Mouse (Mus musculus): ENCODE results near the gene P2ry1.

The P2ry1 gene

GRCm38 (mm10) chr3:61002587-61003501 is at the start of gene P2ry1:
TSS of gene P2ry1 (plus strand) at chr3:61002795.
- peak; percentile 34 to 37 for DNase-seq

DNA sequence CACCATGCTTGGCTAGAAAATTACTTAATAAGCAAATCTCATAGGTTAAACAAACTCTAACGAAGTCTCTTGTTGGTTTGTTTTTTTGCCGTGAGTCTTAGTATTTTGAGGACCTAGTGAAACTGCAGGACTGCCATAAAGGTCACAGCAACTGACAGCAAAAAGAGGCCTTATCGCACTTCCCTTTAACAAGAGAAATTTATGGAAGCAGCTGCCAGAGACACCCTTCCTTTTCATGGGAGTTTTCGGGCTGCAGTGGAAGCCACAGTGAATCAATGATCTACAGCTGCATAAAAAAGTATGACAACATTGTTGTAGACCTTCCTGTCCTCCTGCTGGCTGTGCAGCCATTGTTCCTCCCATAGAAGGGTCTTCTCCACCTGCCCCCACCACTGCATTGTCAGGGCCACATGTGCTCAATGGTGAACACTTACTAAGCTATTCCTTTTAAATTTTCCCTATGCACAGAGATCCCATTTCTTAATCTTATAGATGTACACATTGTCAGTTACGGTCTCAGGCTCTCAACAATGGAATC is 49.3 kb upstream of the P2ry1 start:
- DNase-seq, result no peak

DNA sequence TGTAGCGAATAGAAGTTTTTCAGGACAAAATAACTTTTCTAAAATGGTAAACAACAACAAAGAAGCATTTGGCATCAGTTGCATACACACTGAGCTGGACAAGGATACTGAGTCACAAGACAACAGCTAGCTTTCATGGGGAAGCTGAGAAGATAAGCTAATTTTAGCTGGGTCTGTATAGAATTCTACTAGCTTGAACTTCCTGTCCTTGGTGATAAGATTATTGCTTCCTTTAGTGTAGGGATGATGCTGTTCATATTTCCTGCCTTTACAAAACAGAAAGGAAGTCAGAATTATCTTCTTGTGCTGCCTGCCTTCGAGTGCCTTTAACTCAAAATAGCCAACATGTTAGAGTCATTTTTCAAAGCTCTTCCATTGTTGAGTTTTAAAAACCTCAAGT is 48.5 kb upstream of the P2ry1 start:
- DNase-seq, result no peak

DNA sequence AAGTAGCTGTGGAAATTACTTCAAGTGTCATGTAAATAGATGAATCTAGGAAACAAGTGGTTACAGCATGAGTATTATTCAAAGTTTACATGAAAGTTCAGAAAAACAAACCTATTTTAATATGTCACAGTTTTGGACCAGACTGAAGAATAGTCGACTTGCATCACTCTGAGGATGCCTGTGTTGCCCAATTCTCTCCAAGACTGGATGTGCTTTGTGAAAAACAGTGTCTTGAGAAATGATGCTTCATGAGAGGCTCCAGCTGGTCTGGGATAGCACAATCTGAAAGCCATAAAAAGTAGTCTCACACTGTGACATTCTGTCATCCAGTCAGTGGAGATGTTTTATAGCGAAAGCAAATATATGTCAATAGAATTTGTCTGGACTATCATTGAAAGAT is 43.8 kb upstream of the P2ry1 start:
- DNase-seq, result no peak

GRCm38 (mm10) chr3:60965137-60965536 is 37.5 kb upstream of the P2ry1 start:
- no peak for DNase-seq

DNA sequence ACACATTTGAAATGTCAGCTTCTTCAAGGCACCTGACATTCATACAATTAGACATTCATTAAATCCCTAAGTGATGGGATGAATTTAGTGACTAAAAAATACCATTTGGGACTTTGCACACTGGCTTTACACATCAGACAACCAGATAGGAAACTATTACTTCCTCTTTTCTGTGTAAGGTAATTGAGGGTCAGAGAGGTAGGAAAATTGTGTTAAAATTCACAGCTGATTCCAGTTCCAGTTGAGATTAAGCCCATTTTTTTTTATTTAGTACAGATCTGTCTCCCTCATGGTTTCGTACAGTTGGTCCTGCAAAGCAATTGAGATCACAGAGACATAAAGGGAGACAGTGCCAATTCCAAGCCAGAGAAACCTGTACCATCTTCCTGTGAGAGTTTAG is 27.7 kb upstream of the P2ry1 start:
- DNase-seq, result no peak

GRCm38 (mm10) chr3:60982109-60982508 is 20.5 kb upstream of the P2ry1 start:
- DNase-seq, result no peak

DNA sequence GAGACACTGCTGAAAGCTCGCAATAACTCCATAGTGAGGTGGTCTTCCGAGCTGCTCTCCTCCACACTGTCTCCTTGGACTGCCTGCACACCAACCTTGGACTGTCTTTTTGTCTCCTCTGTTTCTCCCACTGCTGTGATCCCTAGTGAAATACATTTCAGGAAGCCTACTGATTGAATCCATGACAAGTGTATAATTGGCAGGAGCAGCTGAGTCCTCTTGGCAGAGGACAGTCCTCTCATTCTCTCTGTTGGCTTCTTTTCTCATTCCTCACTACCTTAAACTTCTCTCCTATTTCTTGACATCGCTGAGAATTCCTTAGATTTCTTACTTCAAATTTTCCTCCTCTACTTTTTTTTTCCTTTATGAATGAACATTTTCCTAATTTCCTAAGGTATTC is 4.5 kb upstream of the P2ry1 start:
- DNase-seq, result no peak

DNA sequence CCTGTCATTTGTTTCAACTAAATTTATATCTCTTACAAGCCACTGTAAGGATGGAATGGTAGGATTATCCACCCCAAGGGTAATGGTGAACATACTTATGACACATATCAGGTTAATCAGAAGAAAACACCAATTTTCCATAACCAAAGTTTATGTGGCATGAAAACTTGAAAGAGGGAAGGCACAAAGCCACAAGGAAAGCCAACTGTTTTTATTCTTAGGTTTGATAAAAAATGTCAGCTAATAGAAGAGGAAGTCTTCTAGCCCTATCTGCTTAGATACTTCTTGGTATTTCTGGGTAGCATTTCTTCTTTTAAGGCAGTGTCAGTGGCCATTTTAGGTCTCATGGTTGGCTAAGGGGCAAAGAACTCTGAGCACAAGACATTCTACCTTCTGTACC is 2.9 kb upstream of the P2ry1 start:
- DNase-seq, result no peak

- DNase-seq, result no peak
Measured at GRCm38 (mm10) chr3:61000747-61001146, 1.8 kb upstream of the P2ry1 start.

- no peak for DNase-seq
Measured at GRCm38 (mm10) chr3:61001852-61002586, 576 bp upstream of the P2ry1 start.

- DNase-seq, result no peak
Measured at GRCm38 (mm10) chr3:61004611-61005010, 2.0 kb downstream of the P2ry1 start.

GRCm38 (mm10) chr3:61011660-61012059 is 9.1 kb downstream of the P2ry1 start:
- DNase-seq, result no peak

GRCm38 (mm10) chr3:61012550-61012949 is 10.0 kb downstream of the P2ry1 start:
- DNase-seq, result no peak

DNA sequence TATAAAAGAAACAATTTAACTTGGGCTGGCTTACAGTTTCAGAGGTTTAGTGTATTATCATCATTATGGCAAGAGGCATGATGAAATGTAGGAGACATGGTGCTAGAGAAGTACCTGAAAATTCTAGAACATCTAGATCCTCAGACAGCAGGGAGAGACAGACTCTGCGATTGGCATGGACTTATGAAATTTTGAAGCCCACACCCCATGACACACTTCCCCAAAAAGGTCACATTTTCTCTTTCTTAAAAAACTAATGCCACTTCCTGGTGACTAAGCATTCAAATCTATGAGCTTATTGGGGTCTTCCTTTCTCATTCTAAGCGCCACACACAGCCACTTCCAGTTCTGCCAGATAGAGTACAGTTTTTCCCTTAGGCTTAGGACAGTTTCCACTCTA is 14.1 kb downstream of the P2ry1 start:
- DNase-seq, result no peak

- no peak for DNase-seq
Measured at GRCm38 (mm10) chr3:61032100-61032499, 29.5 kb downstream of the P2ry1 start.

DNA sequence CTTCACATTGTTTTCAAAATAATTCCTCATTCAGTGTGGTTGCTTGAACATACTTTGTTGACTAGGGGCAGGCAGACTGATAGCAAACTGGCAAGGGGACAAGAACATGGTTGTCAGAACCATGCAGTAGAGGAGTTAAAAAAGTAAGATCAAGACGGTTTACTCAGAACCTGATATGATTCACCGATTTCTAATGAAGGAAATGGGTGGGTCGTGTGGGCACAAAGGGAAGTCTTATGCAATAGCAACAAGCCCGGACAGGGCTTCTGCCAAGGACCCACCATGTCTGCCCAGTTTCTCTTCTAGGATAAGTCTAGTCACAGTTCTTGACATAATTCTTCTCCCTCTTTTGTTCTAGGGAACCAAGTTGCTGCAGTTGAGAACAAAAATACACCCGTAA is 33.0 kb downstream of the P2ry1 start:
- DNase-seq, result no peak

DNA sequence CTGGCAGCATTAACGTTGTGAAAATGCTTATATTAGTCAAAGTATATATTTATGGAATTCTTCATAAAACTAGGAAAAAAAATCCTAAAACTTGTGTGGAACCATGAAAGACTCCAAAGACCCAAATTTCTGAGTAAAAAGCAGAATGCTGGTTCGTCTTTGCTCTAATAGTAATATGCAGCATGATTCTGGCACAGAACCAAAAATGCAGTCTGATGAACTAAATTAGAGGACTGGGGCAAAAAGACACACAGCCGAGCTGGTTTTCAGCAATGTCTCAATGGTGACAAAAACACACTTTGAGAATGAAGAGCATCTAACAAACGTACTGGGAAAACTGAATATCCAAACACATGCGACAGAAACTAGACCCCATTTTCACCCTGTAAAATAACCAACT is 37.3 kb downstream of the P2ry1 start:
- no peak for DNase-seq

DNA sequence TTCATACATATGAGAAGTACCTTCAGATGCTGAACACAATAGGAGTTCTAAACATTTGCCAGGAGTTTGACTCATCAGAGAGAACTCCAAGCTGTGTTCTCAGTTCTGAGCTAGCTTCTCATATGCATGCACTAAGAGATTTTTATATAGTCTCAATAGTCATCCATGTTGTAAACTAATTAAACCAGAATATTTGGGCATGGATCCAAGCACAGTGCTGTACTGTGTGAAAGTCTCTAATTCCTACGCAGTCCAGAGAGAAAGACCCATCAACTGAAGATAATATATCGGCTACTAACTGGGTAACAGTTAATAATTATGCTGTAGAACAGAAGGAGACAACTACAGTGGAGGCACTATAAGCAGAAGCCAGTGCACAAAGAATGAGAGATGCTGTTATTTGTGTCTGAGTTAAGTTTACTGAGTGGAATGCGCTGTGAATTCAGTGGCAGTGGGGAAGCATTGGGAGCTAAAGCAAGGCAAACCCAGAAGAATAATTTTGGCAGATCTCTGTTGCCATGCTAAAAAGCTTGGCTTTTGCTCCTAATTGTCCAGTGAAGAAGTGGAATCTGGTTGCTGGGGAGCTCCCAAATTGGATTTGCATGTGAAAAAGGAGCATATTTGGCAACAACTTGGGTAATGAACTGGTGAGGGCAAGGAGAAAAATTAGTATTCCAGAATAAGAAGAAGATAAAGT is 47.5 kb downstream of the P2ry1 start:
- no peak for DNase-seq

Data from spleen, adult 18-20 months (tissue).